Mouse (Mus musculus): ENCODE data around the gene Patz1.

GRCm38 (mm10) chr11:3283645-3284044 lies 5.0 kb upstream of the Patz1 start:
- TF ChIP-seq CTCF (IDR thresholded peaks at IDR 0.05; ENCODE audit: borderline replicate concordance, insufficient read depth, low read depth, low read length) = no peak
- no peak for TF ChIP-seq POLR2A (IDR thresholded peaks at IDR 0.05; ENCODE audit: borderline replicate concordance, insufficient read depth, low read length)

Data from cerebellum, adult 2 months (tissue).